Mouse (Mus musculus): ENCODE measurements around the gene Nkain2.

GRCm38 (mm10) chr10:32602798-32603197, 287.5 kb downstream of the Nkain2 start:
- TF ChIP-seq CTCF (IDR thresholded peaks at IDR 0.05; ENCODE audit: low read depth, low read length) (no peak), POLR2AphosphoS5 (IDR thresholded peaks at IDR 0.05; ENCODE audit: insufficient replicate concordance, low read depth, low read length) (no peak), GATA1 (IDR thresholded peaks at IDR 0.05; ENCODE audit: borderline replicate concordance, low read length) (no peak), GATA2 (IDR thresholded peaks at IDR 0.05; ENCODE audit: borderline replicate concordance, low read depth, low read length) (no peak), TAL1 (conservative IDR thresholded peaks at IDR 0.05; ENCODE audit: low read depth, low read length) (no peak)

Measured in G1E (cell line).